Mouse (Mus musculus) kidney, postnatal 0 days (tissue): ENCODE results near the gene Ppp1r18. TPM values are rescaled to one million over a fixed set of nuclear protein-coding genes. Genes with fewer than 3 reads are reported as not detected.

Source experiments
- ATAC-seq: fragments of 200-750 bp; cut with Nextera tagmentation; replicated peaks from 2 replicates; pipeline ENCODE4 v1.8.0; 2017; ENCODE audit warnings: low read depth, moderate number of reproducible peaks, moderate TSS enrichment, moderate library complexity; ENCODE audit not compliant: low FRiP score
- DNase-seq: peaks from one replicate; pipeline ENCODE4 v3.0.0-alpha.2; 2016; ENCODE audit warnings: low spot score
- H3K27ac ChIP-seq: fragments of 300-500 bp; sonication (generic); 2 replicates; pipeline ENCODE4 v1.5.1; 2014; ENCODE audit warnings: mild to moderate bottlenecking
- H3K27me3 ChIP-seq: fragments of 300-500 bp; sonication (generic); 2 replicates; pipeline ENCODE4 v1.6.1; 2014; ENCODE audit warnings: low read length, mixed read lengths; ENCODE audit not compliant: insufficient read depth
- H3K36me3 ChIP-seq: fragments of 300-500 bp; sonication (generic); 2 replicates; pipeline ENCODE4 v1.6.1; 2014; ENCODE audit warnings: low read length, mixed read lengths; ENCODE audit not compliant: insufficient read depth
- H3K4me1 ChIP-seq: fragments of 300-500 bp; sonication (generic); replicated peaks from 2 replicates; pipeline ENCODE4 v1.6.1; 2014; ENCODE audit warnings: antibody characterized with exemption, low read length, mixed read lengths; ENCODE audit not compliant: insufficient read depth
- H3K4me2 ChIP-seq: fragments of 300-500 bp; sonication (generic); 2 replicates; pipeline ENCODE4 v1.6.1; 2014; ENCODE audit warnings: mild to moderate bottlenecking, low read length, moderate library complexity, mixed read lengths
- H3K4me3 ChIP-seq: fragments of 300-500 bp; sonication (generic); replicated peaks from 2 replicates; pipeline ENCODE4 v1.5.1; 2014; ENCODE audit warnings: low read depth, low read length
- H3K9ac ChIP-seq: fragments of 300-500 bp; sonication (generic); 2 replicates; pipeline ENCODE4 v1.6.1; 2014; ENCODE audit warnings: low read depth, low read length
- H3K9me3 ChIP-seq: fragments of 300-500 bp; sonication (generic); replicated peaks from 2 replicates; pipeline ENCODE4 v1.6.1; 2016; ENCODE audit warnings: low read length, inconsistent platforms, mixed read lengths
- CTCF ChIP-seq: IDR thresholded peaks from 2 replicates; pipeline ENCODE4 v1.5.1; 2016; ENCODE audit warnings: antibody characterized with exemption, low read depth, mild to moderate bottlenecking, moderate library complexity
- WGBS: fragments of 180-500 bp; shearing (Covaris S2); extraction: QIAGEN DNeasy Blood & Tissue Kit; methylation state at CpG from one replicate; pipeline ENCODE4 v1.1.7; 2014; 5-methylcytosine and 5-hydroxymethylcytosine counted together
- polyA plus RNA-seq: library from polyadenylated mRNA; unstranded; fragments of >200 nt; fragmentation: Nextera tagmentation; extraction: Ambion mirVana; gene quantifications from 2 replicates; pipeline ENCODE4 v1.2.1, GENCODE M21; 2015

The Ppp1r18 gene
- polyA plus RNA-seq, 1 experiment from 2014 or later: 16.2 TPM

GRCm38 (mm10) chr17:35866911-35867890, 1.8 kb downstream of the Ppp1r18 start:
- H3K9me3 ChIP-seq: no peaks in the 10 kb centered on the region
- peak overlapping the region; percentile 61 for H3K4me3 ChIP-seq
- H3K27ac ChIP-seq: peak overlapping the region; percentile 96
- ATAC-seq (no peak), DNase-seq (peak; percentile 53)
- H3K9ac ChIP-seq: peak overlapping the region; percentile 78
- no peaks in the 10 kb centered on the region for H3K36me3 ChIP-seq
- H3K4me2 ChIP-seq: peak overlapping the region; percentile 94
- H3K27me3 ChIP-seq: no peaks in the 10 kb centered on the region
- peak; percentile 32; the same call in 1 of the 2 replicates for TF ChIP-seq CTCF
- H3K4me1 ChIP-seq: peaks cover 28% of the 10 kb centered on the region
- 6% methylated on average over 26 of the region's 26 CpGs for WGBS

- H3K4me1 ChIP-seq: peaks cover 28% of the 10 kb centered on the region
- no peak for DNase-seq
Observed at GRCm38 (mm10) chr17:35868165-35868820, 2.9 kb downstream of the Ppp1r18 start.

GRCm38 (mm10) chr17:35868961-35869345, 3.6 kb downstream of the Ppp1r18 start:
- ATAC-seq: no peak
- WGBS: 2% methylated on average over 7 of the region's 7 CpGs

More at GRCm38 (mm10) chr17:35868165-35868820, 2.9 kb downstream of the Ppp1r18 start:
- Histone ChIP-seq H3K36me3 (no peaks in the 10 kb centered on the region), H3K9me3 (no peaks in the 10 kb centered on the region), H3K9ac (peak overlapping the region; percentile 78), H3K27ac (peak overlapping the region; percentile 96), H3K27me3 (no peaks in the 10 kb centered on the region), H3K4me3 (peak overlapping the region; percentile 61), H3K4me2 (peak overlapping the region; percentile 94)
- no peak for ATAC-seq
- no peak for TF ChIP-seq CTCF
- WGBS: 27% methylated on average over 15 of the region's 17 CpGs

GRCm38 (mm10) chr17:35869346-35870067, 4.1 kb downstream of the Ppp1r18 start:
- TF ChIP-seq CTCF: no peak
- Histone ChIP-seq H3K4me2 (peak overlapping the region; percentile 94), H3K4me1 (peaks cover 28% of the 10 kb centered on the region), H3K36me3 (0 out of 2 replicates have a peak, but pooled peaks cover 2% of the 10 kb centered on the region), H3K27me3 (no peaks in the 10 kb centered on the region), H3K9me3 (no peaks in the 10 kb centered on the region), H3K27ac (peak overlapping the region; percentile 96), H3K4me3 (peak overlapping the region; percentile 61), H3K9ac (peak overlapping the region; percentile 78)
- DNase-seq (peak; percentile 61), ATAC-seq (0 out of 2 replicates have a peak, but pooled peaks have one; percentile 4)
- WGBS: 3% methylated on average over 7 of the region's 7 CpGs

More at GRCm38 (mm10) chr17:35868961-35869345, 3.6 kb downstream of the Ppp1r18 start:
- H3K4me3 ChIP-seq: peak overlapping the region; percentile 61
- peak overlapping the region; percentile 78 for H3K9ac ChIP-seq
- H3K4me1 ChIP-seq: peaks cover 30% of the 10 kb centered on the region
- H3K27ac ChIP-seq: peak overlapping the region; percentile 96
- H3K27me3 ChIP-seq: no peaks in the 10 kb centered on the region
- H3K36me3 ChIP-seq: no peaks in the 10 kb centered on the region
- no peak for TF ChIP-seq CTCF
- no peaks in the 10 kb centered on the region for H3K9me3 ChIP-seq
- no peak for DNase-seq
- H3K4me2 ChIP-seq: peak overlapping the region; percentile 94

- H3K4me2 ChIP-seq: peak overlapping the region; percentile 94
- H3K4me3 ChIP-seq: peak overlapping the region; percentile 61
- H3K27me3 ChIP-seq: no peaks in the 10 kb centered on the region
- H3K9ac ChIP-seq: peak overlapping the region; percentile 78; the same call in 1 of the 2 replicates
- no peaks in the 10 kb centered on the region for H3K9me3 ChIP-seq
- DNase-seq (peak; percentile 67), ATAC-seq (no peak; the same call in 1 of the 2 replicates)
- peak overlapping the region; percentile 96 for H3K27ac ChIP-seq
- TF ChIP-seq CTCF: no peak
- 43% methylated on average over 9 of the region's 9 CpGs for WGBS
- peaks cover 22% of the 10 kb centered on the region for H3K4me1 ChIP-seq
- H3K36me3 ChIP-seq: 0 out of 2 replicates have a peak, but pooled peaks cover 4% of the 10 kb centered on the region
Observed at GRCm38 (mm10) chr17:35870151-35870883, 4.9 kb downstream of the Ppp1r18 start.
